Mouse (Mus musculus) lung, postnatal 25 days (tissue): ENCODE results near the gene Rnf11.

ENCODE experiments used
- DNase-seq: peaks from one replicate; pipeline ENCODE4 v3.0.0; 2022; ENCODE audit warnings: low spot score

Rnf11 gene

GRCm38 (mm10) chr4:109444951-109445350 lies 39.6 kb downstream of the Rnf11 start:
- no peak for DNase-seq

- DNase-seq: no peak
These were observed 40.1 kb downstream of the Rnf11 start for GRCm38 (mm10) chr4:109444471-109444870.

GRCm38 (mm10) chr4:109442649-109443048 lies 41.9 kb downstream of the Rnf11 start:
- DNase-seq: peak; percentile 24

- DNase-seq: no peak
These were observed 42.4 kb downstream of the Rnf11 start for GRCm38 (mm10) chr4:109442126-109442525.

- no peak for DNase-seq
These were observed 43.5 kb downstream of the Rnf11 start for GRCm38 (mm10) chr4:109441000-109441399.

GRCm38 (mm10) chr4:109440381-109440780 lies 44.1 kb downstream of the Rnf11 start:
- no peak for DNase-seq

GRCm38 (mm10) chr4:109439825-109440248 lies 44.7 kb downstream of the Rnf11 start:
- DNase-seq: no peak

GRCm38 (mm10) chr4:109439101-109439500 lies 45.4 kb downstream of the Rnf11 start:
- DNase-seq: no peak

GRCm38 (mm10) chr4:109437913-109438878 lies 46.3 kb downstream of the Rnf11 start:
- DNase-seq: peak; percentile 73

- DNase-seq: no peak
These were observed 50.3 kb downstream of the Rnf11 start for GRCm38 (mm10) chr4:109434256-109434655.

GRCm38 (mm10) chr4:109433641-109434040 lies 50.9 kb downstream of the Rnf11 start:
- peak; percentile 67 for DNase-seq

GRCm38 (mm10) chr4:109432668-109433375 lies 51.7 kb downstream of the Rnf11 start:
- no peak for DNase-seq

GRCm38 (mm10) chr4:109430854-109431253 lies 53.7 kb downstream of the Rnf11 start:
- DNase-seq: peak; percentile 78

- no peak for DNase-seq
These were observed 54.3 kb downstream of the Rnf11 start for GRCm38 (mm10) chr4:109430250-109430649.

GRCm38 (mm10) chr4:109427058-109427457 lies 57.5 kb downstream of the Rnf11 start:
- DNase-seq: no peak

- no peak for DNase-seq
These were observed 61.1 kb downstream of the Rnf11 start for GRCm38 (mm10) chr4:109423438-109423837.

- no peak for DNase-seq
These were observed 62.1 kb downstream of the Rnf11 start for GRCm38 (mm10) chr4:109422436-109422835.

GRCm38 (mm10) chr4:109421608-109422007 lies 62.9 kb downstream of the Rnf11 start:
- DNase-seq: no peak

- peak; percentile 43 for DNase-seq
These were observed 64.3 kb downstream of the Rnf11 start for GRCm38 (mm10) chr4:109420138-109420795.

- no peak for DNase-seq
These were observed 65.0 kb downstream of the Rnf11 start for GRCm38 (mm10) chr4:109419563-109419962.

GRCm38 (mm10) chr4:109419017-109419416 lies 65.5 kb downstream of the Rnf11 start:
- DNase-seq: no peak

GRCm38 (mm10) chr4:109417998-109418397 lies 66.5 kb downstream of the Rnf11 start:
- DNase-seq: no peak
